Mouse (Mus musculus): ENCODE measurements around the gene Mpig6b. TPM values are rescaled to one million over a fixed set of nuclear protein-coding genes. Genes with fewer than 3 reads are reported as not detected.

Gene Mpig6b
- polyA plus RNA-seq, 1 experiment, result 0.30 TPM

DNA sequence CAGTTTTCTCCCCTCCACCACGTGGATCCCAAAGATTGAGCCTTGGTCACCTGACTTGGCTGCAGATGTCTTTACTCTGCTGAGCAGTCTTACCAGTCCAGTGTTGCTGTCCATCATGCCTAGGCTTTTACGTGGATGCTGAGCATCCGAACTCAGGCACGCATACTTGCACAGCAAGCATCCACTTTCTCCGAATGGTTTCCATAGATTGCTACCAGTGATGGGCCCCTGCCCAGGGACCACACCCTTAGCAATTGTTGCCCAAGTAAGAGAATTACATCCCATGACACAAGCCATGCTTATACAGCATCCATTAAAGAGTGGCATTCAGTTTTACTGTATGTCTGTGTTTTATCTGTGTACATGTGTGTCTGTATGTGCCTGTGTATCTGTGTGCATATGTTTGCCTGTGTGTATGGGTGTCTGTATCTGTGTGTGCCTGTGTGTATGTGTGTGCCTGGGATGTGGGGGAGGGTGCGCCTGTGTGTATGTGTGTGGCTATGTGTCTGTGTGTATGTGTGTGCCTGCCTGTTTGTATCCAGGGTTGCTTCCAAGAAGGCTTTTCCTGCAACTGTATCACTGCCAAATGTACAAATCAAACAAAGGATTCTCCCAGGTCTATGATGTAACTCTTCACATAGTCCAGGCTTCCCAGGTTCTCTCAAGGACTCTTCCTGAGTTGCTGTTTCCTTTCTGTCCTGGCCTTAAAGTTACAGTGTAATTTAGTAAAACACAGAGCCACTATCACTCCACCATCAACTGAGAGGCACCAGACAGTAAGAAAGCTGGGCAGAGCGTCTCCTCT is 10.1 kb downstream of the Mpig6b start:
- TF ChIP-seq CTCF (IDR thresholded peaks at IDR 0.05; ENCODE audit: borderline replicate concordance, extremely low read depth, insufficient read depth, insufficient read length) (no peak), POLR2A (IDR thresholded peaks at IDR 0.05; ENCODE audit: borderline replicate concordance, extremely low read depth, insufficient read depth, insufficient read length, poor library complexity, severe bottlenecking) (no peak)
- no peak for DNase-seq (ENCODE audit: low read depth)

DNA sequence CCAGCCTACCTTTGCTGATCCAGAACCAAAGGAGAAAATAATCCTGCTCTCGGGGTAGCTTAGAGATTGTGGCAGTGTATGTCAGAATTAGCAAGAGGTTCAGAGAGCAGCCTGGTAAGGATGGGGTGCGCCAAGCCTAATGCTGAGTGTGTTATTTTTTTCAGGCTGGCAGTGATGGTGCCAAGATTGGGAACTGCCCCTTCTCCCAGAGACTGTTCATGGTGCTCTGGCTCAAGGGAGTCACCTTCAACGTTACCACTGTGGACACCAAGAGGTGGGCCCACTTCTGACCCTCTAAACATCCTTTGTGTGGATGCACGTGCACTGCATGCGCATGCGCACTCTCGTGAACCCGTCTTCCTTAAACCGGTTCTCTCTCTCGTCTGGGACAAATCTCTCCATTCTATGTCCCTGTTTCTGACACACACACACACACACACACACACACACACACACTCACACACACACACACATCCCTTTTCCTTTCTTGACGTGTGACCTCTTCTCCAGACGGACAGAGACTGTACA is 13.6 kb downstream of the Mpig6b start:
- TF ChIP-seq CTCF (IDR thresholded peaks at IDR 0.05; ENCODE audit: borderline replicate concordance, extremely low read depth, insufficient read depth, insufficient read length) (no peak), POLR2A (IDR thresholded peaks at IDR 0.05; ENCODE audit: borderline replicate concordance, extremely low read depth, insufficient read depth, insufficient read length, poor library complexity, severe bottlenecking) (no peak)
- DNase-seq (ENCODE audit: low read depth), result no peak

DNA sequence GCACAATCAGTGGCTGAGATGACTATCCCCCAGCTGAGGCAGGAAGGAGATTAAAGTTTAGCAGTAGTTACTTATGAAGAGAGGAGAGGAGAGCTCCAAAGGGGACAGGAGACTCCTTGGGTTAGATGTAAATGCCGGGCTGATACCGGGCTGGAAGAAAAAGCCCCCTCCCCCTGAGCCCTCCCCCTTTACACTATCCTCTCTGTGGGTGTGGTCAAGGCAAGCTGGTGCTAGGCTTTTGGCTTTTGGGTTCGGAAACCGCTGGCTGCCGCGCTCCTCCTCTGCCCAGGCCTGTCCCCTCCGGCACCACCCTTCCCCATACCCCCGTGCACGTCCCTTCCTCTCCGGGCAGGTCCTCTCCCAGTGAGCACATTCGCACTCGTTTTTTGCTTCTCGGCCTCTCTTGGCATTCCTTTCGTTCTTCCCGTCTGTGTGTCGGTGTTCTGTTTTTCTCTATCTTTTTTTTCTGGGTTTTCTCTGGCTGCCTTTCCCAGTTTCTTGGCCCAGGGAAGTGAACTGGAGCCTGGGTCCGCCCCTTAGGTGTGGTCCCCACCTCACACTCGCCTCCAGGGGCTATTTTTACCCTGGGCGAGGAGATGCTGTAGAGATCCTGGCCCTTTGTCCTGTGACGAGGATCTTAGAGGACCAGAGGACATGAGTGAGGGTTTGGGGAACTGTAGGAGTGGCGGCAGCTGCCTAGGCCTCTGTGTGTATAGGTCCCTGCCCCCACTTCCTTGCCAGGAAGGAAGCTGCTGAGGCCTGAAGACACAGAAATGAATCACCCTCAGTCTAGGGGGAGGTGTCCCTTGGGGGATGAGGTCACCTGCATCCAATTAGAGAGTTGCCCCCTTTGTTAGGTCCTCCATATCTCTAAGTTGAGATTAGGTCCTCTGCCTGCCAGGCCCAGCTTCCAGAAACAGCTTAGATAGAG is 14.6 kb downstream of the Mpig6b start:
- no peak for TF ChIP-seq CTCF (IDR thresholded peaks at IDR 0.05; ENCODE audit: borderline replicate concordance, extremely low read depth, insufficient read depth, insufficient read length)
- TF ChIP-seq POLR2A (IDR thresholded peaks at IDR 0.05; ENCODE audit: borderline replicate concordance, extremely low read depth, insufficient read depth, insufficient read length, poor library complexity, severe bottlenecking), result no peak
- peak; percentile 84 for DNase-seq (ENCODE audit: low read depth)

DNA sequence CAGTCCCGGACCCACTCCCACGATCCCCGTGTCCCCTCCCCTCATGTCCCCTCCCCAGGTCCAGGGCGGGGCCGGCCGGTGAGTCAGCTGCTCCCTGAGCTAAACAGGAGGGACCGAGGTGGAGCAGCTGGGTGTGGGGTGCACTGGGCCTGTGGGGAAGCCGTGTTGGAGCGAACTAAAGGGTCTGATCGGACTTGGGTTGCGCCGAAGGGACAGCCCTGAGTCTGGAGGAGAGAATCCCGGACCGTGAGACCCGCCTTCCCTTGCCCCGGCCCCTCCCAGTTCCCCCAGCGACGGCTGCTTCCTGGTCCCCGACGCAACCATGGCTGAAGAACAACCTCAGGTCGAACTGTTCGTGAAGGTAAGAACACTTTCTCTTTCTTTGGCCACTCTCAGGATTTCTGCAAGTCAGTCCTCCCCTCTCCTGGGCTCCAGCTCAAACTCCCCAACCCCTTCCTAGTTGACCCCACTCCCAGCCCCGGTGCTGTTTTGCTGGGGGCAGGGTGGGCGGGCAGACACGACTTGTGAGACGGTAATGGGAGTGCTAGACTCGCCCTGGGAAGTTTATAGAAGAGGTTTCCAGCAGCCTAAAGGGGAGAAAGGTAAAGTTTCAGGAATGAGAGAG is 15.7 kb downstream of the Mpig6b start:
- peak; percentile 70 for DNase-seq (ENCODE audit: low read depth)
- TF ChIP-seq CTCF (IDR thresholded peaks at IDR 0.05; ENCODE audit: borderline replicate concordance, extremely low read depth, insufficient read depth, insufficient read length) (no peak), POLR2A (IDR thresholded peaks at IDR 0.05; ENCODE audit: borderline replicate concordance, extremely low read depth, insufficient read depth, insufficient read length, poor library complexity, severe bottlenecking) (no peak)

DNA sequence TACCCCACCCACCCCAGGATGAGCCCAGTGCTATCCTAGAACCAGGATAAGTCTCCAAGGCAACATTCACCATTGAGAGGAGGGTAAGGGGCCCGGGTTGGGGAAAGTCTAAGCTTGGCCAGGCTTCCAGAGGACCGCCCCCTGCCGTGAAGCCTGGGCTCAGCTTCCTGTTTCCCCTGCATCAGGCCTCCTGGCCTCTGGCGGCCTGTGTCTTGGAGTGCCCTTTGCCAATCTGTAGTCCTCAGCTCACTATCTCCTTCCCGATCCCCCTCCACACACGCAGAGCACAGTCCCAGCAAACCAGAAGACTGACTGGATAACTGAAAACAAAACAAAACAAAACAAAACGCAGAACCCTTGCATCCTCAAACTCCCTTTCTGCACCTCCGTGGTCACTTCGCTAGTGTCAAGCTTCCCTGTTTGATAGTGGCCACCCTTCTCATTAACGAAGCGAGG is 16.4 kb downstream of the Mpig6b start, which contains the start of gene Clic1:
Clic1 (plus strand) TSS at position 406 of the 456 bp plus-strand sequence.
- TF ChIP-seq CTCF (IDR thresholded peaks at IDR 0.05; ENCODE audit: borderline replicate concordance, extremely low read depth, insufficient read depth, insufficient read length) (no peak), POLR2A (IDR thresholded peaks at IDR 0.05; ENCODE audit: borderline replicate concordance, extremely low read depth, insufficient read depth, insufficient read length, poor library complexity, severe bottlenecking) (0 out of 2 replicates have a peak, but pooled peaks have one; percentile 14)
- DNase-seq (ENCODE audit: low read depth), result peak; percentile 88

DNA sequence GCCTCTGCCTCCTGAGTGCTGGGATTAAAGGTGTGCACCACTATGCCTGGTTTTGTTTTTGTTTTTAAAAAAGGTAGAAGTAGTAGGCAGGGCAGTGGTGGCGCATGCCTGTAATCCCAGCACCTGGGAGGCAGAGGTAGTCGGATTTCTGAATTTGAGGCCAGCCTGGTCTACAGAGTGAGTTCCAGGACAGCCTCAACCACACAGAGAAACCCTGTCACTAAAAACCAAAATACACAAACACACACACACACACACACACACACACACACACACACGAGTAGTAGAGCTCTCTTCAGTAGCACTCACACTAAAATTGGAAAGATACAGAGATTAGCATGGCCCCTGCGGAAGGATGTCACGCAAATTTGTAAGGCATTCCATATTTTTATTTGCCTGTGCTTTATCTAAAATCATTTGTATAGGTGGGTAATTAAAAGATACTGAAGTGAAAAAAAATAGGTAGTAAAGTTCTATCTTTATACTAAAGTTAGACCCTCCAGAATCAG is 17.0 kb downstream of the Mpig6b start:
- no peak for TF ChIP-seq CTCF (IDR thresholded peaks at IDR 0.05; ENCODE audit: borderline replicate concordance, extremely low read depth, insufficient read depth, insufficient read length)
- TF ChIP-seq POLR2A (IDR thresholded peaks at IDR 0.05; ENCODE audit: borderline replicate concordance, extremely low read depth, insufficient read depth, insufficient read length, poor library complexity, severe bottlenecking), result no peak
- no peak for DNase-seq (ENCODE audit: low read depth)

DNA sequence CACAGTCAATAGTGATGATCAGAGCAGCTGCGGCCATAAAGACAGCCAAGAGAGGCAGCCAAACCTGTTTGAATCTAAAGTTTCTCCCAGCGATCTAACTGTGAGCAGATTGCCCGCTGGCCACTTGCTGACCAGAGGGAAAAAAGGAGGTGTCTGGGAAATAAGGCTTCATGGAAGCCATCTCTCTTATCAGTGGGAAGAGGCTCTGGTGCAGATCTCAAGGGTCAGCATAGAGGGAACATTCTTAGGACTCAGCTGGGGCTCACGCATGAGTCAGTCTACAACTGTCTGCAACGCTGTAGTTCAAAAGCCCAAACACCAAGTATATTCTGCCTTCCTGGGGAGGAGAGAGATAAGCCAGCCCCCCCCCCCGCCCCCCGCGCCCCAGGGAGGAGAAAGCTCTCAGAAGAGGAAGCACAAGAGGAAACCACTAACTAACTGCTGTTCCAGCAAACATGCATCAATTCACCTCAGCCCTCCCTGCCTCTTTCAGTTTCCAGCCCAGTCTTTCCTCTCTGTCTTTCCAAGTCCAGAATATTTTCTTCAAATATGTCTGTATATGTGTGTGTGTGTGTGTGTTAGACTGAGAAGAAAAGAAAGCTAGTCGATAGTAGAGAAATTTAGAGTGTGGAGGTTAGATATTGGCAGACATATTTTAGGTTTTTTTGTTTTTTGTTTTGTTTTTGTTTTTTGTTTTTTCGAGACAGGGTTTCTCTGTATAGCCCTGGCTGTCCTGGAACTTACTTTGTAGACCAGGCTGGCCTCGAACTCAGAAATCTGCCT is 17.6 kb downstream of the Mpig6b start:
- no peak for DNase-seq (ENCODE audit: low read depth)
- TF ChIP-seq POLR2A (IDR thresholded peaks at IDR 0.05; ENCODE audit: borderline replicate concordance, extremely low read depth, insufficient read depth, insufficient read length, poor library complexity, severe bottlenecking) (no peak), CTCF (IDR thresholded peaks at IDR 0.05; ENCODE audit: borderline replicate concordance, extremely low read depth, insufficient read depth, insufficient read length) (no peak)

DNA sequence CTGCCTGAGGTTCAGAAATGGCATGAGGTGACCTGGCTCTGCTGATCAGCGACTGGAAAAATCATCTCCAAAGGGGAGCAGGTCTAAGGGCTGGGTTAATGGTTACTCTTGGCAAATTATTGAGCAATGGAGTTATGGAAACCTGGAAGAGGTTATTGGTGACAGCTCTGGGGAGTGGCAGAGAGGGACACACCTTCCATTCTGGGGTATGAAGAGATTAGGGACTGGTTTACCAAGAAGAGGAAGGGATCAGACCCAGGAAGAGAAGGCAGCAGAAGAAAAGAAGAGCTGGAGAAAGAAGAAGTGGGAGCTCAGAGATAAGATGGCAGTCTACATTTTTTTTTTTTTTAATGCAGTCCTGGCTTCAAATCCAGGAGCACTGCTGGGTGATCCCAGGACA is 18.3 kb downstream of the Mpig6b start:
- TF ChIP-seq POLR2A (IDR thresholded peaks at IDR 0.05; ENCODE audit: borderline replicate concordance, extremely low read depth, insufficient read depth, insufficient read length, poor library complexity, severe bottlenecking) (no peak), CTCF (IDR thresholded peaks at IDR 0.05; ENCODE audit: borderline replicate concordance, extremely low read depth, insufficient read depth, insufficient read length) (no peak)
- DNase-seq (ENCODE audit: low read depth), result no peak

DNA sequence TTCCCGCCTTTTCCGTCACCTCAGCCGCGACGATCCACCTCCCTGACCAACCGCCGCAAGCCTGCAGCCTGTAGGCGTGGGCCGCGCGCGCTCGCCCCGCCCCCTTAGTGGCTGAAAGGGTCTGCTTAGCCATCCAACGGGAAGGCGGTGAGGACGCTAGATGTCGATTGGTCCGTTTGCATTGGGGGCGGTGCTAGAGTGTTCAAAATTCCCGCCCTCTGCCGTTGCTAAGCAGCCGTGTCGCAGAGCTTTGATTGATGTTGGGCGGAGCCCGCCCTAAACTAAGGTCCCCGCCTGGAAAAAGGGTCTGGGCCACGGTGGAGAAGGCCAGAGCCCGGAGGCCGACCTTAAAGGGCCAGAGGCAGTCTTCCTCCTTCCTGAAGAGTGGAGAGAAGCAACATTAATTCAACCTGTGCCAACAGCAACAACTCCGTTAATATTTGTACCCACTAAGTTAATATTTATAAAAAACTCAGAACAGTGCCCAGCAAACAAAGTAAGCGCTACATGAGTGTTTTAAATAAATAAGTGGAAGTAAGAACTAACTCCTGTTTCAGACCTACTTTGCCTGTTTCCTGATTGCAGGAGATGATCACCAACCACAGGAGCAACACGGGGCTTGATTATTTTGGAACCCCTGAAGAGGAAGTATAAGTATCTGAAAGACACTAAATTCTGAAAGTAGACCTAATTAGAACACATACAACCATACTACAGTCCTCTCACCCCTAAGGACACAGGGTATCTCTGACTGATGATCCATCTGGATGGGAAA is 19.1 kb downstream of the Mpig6b start, which contains the start of gene Msh5:
Msh5 (minus strand) TSS at position 65 of the 775 bp plus-strand sequence.
- DNase-seq (ENCODE audit: low read depth), result peak; percentile 99
- TF ChIP-seq CTCF (IDR thresholded peaks at IDR 0.05; ENCODE audit: borderline replicate concordance, extremely low read depth, insufficient read depth, insufficient read length), result no peak
- no peak for TF ChIP-seq POLR2A (IDR thresholded peaks at IDR 0.05; ENCODE audit: borderline replicate concordance, extremely low read depth, insufficient read depth, insufficient read length, poor library complexity, severe bottlenecking)

Data from brain, embryonic 14.5 days (tissue).